Mouse (Mus musculus) splenic B cell, adult 2 months (primary cell): ENCODE data around the gene Vmn1r19.
"Not testable (repeated sequence)": the region's sequence is repeated elsewhere in the genome, so short reads cannot be mapped to it uniquely, and the experiment has no call there.

Source experiments
- DNase-seq: peaks from one replicate; pipeline ENCODE4 v3.0.0-alpha.2; 2011; ENCODE audit warnings: low read depth, low spot score
- H3K27me3 ChIP-seq: 2 replicates; pipeline ENCODE4 v1.6.1; 2012; ENCODE audit warnings: mild to moderate bottlenecking, low read length, moderate library complexity, mixed read lengths; ENCODE audit not compliant: control insufficient read depth, poor library complexity, insufficient read depth, severe bottlenecking
- H3K36me3 ChIP-seq: 2 replicates; pipeline ENCODE4 v1.6.1; 2012; ENCODE audit warnings: mild to moderate bottlenecking, low read length, moderate library complexity, mixed read lengths; ENCODE audit not compliant: control insufficient read depth, poor library complexity, insufficient read depth, severe bottlenecking

Gene Vmn1r19

GRCm38 (mm10) chr6:57403480-57403879, at the start of gene Vmn1r19:
TSS of gene Vmn1r19 (plus strand) at chr6:57403780.
- not testable (repeated sequence) for H3K36me3 ChIP-seq, H3K27me3 ChIP-seq, DNase-seq

- H3K36me3 ChIP-seq = no peaks in the 10 kb centered on the region
- H3K27me3 ChIP-seq = no peaks in the 10 kb centered on the region
- DNase-seq = no peak
Measured at GRCm38 (mm10) chr6:57356864-57357263, 46.7 kb upstream of the Vmn1r19 start.

GRCm38 (mm10) chr6:57363627-57364026, 40.0 kb upstream of the Vmn1r19 start, which contains the start of gene Vmn1r17:
TSS of gene Vmn1r17 (minus strand) at chr6:57363727.
- no peaks in the 10 kb centered on the region for H3K27me3 ChIP-seq
- no peak for DNase-seq
- no peaks in the 10 kb centered on the region for H3K36me3 ChIP-seq

DNA sequence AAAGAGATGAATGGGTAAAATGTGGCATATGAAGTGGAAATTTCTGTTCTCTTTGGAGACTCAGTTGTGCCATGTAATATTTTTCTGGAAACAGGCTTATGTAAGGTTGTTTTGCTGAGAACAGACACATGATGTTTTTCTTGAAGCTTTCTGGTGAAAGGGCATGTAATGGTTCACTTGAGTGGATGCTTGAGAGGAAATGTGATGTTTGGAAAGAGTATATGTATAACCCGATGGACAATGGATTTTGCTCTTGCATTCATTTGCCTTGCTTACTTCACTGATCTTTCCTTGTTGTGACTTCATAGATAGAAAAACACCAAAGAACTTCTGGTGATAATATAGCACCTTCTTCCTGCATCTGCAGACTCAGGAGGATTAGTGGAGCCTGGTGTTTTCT, 37.7 kb upstream of the Vmn1r19 start:
- not testable (repeated sequence) for H3K36me3 ChIP-seq, DNase-seq, H3K27me3 ChIP-seq

DNA sequence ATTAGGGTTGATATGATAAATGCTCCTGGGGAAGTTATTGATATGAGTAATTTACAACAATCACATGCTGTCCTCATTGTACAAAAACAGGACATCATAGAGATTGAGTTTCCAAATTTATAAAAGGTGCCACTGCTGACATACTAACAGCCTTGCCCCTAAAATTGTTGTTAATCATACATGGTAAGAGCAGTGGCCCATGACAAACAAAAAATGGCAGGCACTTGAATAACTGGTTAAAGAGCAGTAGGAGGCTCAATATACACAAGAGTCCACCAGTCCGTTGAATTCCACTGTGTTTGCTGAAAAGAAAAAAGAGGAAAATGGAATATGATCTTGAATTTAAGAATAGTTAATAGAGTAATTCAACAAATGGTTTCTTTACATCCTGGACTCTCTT, 36.1 kb upstream of the Vmn1r19 start:
- H3K36me3 ChIP-seq = no peaks in the 10 kb centered on the region
- no peak for DNase-seq
- H3K27me3 ChIP-seq = no peaks in the 10 kb centered on the region

DNA sequence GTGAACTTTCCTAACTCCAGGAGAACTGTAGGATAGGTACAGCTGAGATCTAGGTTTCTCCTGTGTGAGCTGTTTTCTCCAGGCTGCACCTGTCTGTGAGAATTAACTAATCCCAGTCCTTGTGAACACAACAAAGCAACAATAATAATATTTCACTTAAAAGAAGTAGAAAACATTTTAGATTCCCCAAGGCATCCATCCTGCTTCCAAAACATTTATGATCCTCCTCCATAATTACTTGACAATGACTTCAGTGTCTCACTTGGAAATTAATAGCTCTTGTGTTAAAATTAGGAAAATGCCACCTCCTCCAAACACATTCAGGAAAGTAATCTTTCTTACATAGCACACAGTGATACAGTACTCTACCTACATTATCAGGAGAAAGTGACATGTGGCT, 7.9 kb upstream of the Vmn1r19 start, which contains the start of gene Vmn1r18:
Gene Vmn1r18 (minus strand): TSS at position 101 of the 400 bp plus-strand sequence.
- Histone ChIP-seq H3K36me3 (no peaks in the 10 kb centered on the region), H3K27me3 (no peaks in the 10 kb centered on the region)
- no peak for DNase-seq

- H3K27me3 ChIP-seq = no peaks in the 10 kb centered on the region
- DNase-seq = no peak
- H3K36me3 ChIP-seq = no peaks in the 10 kb centered on the region
Measured at GRCm38 (mm10) chr6:57428630-57429029, 25.1 kb downstream of the Vmn1r19 start, which contains the start of gene Vmn1r20. TSS of gene Vmn1r20 (plus strand) at chr6:57428930.

GRCm38 (mm10) chr6:57431196-57431595, 27.6 kb downstream of the Vmn1r19 start:
- peak; percentile 48 for DNase-seq
- Histone ChIP-seq H3K36me3 (no peaks in the 10 kb centered on the region), H3K27me3 (no peaks in the 10 kb centered on the region)
